Mouse (Mus musculus) T-helper 1 cell (primary cell): ENCODE results near the gene Cadps.

Source experiments
- in situ Hi-C: fragments of 300-600 bp; cut with MboI, MseI; formaldehyde crosslinking; loops from one replicate; pipeline ENCODE4 v1.15.1; 2025; ENCODE audit warnings: high pct_unique_total_duplicates

Cadps gene

DNA sequence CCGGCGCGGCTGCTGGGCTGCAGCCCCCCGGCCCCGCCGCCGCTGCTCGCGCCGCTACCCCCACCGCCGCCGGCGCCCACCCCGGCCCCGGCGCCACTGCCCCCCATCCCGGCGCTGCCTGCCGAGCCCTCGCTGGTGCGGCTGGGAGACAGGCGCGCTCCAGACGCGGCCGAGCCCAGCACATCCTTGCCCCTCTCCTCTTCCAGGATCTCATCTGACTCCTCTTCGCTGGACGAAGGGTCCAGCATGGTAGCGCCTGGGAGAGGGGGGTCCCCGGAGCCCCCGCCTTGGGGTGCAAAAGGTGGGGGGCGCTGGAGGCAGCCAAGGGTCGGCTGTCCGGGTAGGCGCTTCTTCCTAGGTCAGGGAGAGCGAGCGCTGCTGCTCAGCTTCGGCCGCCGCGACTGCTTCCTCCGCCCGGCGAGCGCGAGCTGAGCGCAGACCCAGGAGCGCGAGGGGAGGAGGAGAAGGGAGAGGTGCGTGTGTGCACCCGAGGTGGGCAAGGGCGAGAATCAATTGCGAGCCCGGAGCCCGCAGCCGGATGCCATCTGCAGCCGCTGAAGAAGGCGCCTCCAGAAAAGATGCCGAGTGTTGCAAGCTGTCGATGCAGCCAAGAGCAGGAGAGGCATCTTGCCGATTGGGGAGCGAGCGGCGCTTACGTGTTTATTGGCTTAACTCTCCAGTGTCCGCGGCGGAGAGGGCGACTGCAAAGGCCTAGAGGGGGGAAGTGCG, at the start of gene Cadps:
Gene Cadps (minus strand): TSS at position 589 of the 729 bp plus-strand sequence.
- in situ Hi-C loops: no loop called here

DNA sequence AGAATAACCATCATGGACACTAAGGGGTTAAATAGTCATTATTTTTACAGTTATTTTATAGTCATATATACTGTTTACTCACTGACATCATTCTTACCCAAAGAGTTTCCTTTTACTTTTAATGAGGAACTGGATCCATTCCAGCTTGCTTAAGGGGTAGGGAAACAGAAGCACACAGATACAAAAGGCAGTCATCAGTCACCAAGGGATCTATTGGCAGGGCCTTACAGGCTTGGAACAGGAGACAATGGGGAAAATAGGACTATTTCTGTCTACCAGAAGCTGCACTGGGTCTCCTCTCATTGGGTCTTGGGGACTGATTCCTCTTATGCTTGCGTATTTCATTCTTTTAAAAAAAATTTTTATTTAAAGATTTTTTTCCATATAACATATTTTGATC, 46.7 kb upstream of the Cadps start:
- in situ Hi-C loops: no loop called here

DNA sequence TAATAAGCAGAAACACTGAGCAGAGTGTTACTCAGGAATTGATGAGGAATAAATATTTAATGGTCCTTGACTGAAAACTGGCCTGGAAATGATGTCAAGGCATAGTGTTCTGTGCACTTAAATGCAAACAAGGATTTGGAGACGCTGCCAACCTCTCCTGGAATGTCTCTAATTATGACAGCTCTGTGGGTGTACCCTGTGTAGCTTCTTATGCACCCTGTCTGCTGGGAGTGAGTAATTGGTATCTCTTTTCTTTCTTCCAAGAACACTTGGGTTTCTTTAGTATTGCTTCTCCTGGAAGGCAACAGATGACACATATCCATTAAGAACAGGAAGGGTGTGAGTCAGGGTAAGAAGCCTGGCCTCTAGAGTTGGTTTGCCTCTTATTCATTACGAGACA, 42.4 kb upstream of the Cadps start:
- in situ Hi-C loops: no loop called here

DNA sequence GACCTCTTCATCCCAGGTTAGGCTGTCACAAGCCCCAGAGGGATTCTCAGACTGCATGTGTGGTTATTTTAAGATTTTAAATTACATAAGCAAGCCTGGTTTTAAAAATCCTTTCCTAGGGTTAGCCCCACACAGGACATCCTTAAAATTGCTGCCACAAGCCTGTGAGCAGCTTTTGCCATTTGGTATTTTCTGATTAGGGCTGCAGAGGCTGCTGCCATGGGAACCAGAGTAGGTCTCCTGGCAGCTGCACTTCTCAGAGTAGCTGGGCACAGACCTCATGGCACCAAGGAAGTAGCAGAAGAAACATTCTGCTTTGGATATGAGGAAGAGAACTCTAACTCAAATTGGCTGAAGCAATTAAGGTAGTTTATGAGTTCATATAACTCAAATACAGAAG, 21.0 kb upstream of the Cadps start:
- in situ Hi-C loops: no loop called here

DNA sequence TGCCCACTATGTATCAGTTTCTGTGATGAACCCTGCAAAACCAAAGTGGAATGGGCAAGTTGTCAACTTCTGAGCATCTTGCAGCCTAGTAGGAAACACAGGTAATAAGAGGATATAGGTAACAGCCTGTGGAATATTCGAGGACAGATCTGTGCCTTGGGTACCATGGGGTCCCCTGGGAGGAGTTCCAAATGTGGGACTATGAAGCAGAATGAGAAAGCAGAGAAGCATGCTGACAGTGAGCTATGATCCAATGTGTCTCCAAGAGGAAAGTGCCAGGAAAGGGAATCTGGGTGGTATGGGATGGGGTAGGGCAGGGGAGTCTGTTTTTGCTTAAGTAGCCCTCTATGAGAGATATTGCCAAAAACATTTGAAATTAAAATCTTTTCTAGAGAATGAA, 16.6 kb upstream of the Cadps start:
- in situ Hi-C loops: no loop called here

DNA sequence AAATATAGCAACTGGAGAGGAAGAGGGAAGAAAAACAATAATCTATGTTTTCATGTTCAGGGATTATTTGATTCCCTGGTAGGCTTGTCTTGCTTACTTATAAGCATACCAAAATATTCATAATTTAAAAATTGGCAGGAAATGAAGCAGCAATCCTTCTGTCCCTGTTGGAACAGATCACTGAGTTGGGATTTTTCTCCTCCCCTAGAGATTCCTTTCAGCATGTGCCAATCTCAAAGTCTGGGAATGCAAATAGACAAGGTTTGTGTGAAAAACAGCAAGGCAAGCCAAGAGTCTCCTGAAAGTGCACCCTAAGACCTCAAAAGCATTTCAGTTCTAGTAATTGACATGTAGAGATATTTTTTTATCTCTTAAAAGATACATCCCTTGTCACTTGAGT, 16.1 kb upstream of the Cadps start:
- in situ Hi-C loops: no loop called here

DNA sequence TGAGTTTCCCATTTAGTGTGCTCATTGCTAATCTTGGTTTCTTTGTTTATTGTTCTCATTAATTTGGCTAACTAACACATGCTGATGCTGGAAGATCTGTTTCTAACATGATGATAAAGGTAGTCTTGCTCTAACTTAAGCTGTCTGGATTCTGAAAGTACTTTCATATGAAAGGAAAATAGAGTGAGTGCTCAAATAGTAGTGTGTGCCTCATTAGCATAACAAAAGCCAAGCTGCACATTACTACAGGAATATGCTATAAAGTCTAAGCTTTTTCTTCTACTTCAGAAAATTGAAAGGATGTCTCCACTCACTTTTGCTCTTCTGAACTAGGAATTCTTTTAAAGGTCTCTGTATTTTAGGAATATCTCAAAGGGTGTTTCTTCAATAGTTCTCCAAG, 15.4 kb upstream of the Cadps start:
- in situ Hi-C loops: no loop called here

DNA sequence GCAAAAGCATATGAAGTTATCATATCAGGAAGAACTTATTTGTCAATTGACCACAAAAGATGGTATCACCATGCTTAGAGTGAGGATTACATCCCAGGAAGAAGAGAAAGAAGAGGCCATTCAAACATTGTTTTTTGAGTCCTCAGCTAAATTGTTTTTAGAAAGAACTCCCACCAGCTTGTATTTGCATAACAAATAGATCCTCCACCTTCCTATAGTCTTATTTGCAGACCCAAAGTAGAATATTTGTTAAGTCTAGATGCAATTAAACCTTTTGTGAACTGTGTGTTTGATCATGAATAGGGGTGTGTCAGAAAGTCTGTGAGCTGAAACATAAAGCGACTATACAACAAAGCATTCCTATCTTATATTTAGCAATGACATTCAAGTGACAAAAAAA, 15.0 kb upstream of the Cadps start:
- in situ Hi-C loops: no loop called here

DNA sequence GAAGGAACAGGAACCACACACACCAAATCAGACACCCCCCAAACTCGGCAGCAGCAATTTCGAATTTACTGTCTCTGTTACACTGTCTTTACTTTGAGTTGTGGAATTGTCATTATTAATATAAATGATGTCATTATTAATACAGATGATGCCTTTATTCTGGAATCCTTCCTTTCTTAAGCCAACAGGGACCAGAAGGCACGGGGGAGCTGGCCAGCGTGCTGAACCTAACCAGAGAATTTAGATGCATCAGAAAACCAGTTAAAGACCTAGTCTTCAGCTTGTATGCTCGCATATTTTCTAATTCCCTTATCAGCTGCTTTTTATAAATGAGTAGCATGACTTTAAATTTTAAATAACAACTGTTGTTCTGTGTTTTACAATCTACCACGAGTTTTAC, 902 bp upstream of the Cadps start:
- in situ Hi-C loops: no loop called here

DNA sequence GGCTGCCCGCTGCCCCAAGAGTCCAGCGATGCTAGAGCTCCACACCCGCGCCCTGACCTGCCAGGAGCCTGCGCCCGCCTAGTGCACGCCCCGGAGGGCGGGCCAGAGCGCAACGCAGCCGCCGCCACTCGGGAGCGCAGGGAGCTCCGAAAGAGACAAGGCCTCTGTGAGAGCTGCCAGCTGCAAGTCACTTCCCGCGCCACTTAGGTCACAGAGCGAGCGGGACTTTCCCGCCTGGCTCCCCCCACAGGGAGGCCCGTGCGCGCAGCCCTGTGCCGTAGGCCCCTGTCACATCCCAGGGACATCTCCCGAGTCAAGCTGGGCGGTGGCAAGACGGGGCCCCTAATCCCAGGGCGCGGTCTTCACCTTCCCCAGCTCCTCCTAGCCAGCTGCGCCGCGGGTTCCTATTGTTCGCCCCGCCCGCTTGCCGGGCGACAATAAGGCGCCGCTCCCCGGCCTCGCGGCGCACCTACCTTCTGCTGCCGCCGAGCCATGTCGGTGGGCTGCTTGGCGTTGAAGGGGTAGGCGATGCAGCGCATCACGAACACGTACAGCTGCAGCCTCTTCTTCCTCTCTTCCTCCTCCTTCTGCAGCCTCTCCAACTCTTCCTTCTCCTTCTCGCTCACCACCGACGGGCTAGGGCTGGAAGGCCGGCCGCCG, 918 bp downstream of the Cadps start:
- in situ Hi-C loops: no loop called here

DNA sequence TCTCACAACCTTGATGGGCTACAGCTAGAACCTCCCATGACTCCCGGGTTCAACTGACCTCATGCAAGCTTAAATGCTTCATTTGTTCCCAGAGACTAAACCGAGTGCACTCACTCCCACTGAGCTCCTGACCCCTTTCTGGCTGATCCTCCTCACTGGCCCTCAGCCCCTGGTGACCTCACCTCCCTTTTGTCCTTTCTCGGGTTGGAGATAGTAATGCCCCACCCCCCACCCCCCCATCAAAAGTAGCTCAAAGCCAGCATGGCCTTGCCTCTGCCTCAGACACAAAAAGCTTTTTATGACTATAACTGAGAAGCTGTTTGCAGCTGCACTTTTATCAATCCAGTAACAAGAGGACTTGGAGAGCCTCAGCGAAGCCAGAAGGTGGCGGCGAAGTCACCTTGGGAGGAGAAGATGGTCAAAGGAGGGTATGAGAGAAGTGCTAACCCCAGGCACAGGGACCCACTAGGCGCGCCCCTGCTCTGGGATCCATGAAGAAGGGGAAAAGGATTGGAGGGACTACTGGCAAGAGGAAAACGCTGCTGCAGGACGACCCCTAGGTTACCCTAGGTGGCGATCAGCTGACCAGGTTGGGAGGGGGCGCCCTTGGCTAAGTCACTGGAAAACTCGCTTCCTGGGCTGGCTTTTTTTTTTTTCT, 1.6 kb downstream of the Cadps start:
- in situ Hi-C loops: no loop called here

DNA sequence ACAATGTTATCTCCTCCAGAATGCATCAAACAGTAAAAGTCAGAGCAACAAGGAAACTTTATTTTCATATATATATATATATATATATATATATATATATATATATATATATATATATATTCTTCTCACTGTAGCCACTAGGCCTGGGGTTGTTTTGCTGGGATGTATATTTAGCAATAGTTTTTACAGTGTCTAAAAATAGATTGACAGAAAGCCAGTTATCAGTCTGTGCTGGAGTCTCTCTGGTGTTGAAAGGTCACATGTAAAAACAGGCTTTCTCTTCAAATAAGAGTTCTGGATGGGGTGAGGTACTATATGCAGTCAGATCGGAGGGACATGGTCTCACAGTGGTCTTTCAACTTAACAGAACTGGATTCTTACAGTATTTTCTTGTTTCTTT, 2.7 kb downstream of the Cadps start:
- in situ Hi-C loops: no loop called here

DNA sequence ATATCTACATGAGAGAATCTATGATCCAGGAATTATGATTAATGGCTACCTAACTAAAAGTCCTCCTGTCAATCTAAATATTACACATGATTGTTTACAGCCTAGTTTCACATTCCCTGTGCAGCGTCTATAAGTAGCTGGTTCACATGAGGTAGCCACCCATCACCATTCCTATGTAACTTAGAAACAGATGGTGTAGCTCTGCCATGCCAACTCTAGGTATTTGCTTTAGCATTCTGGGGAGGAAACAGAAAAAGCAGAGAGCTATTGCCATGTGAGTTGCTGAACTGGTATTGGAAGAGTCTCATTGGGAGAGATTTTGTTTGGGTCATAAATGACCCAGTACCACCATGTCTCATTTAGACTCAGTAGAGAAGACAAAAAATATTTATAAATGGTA, 4.4 kb downstream of the Cadps start:
- in situ Hi-C loops: no loop called here

DNA sequence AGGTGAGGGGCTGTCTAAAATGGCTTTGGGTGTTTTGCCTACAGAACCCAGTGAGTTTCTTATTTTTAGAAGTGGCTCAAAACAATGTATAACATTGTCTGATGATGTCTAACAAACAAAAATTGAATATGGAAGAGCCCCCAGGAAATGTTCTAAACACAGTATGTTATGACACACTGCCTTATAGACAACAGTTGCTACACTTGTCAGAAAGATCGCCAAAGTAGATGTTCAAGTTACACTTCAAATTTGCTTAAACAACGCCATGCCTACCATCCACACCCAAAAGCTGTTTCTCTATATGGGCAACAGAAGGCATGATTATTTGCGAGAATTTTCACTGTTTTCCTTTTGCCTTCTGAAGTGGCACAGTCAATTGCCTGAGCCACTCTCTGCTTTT, 10.8 kb downstream of the Cadps start:
- in situ Hi-C loops: no loop called here

DNA sequence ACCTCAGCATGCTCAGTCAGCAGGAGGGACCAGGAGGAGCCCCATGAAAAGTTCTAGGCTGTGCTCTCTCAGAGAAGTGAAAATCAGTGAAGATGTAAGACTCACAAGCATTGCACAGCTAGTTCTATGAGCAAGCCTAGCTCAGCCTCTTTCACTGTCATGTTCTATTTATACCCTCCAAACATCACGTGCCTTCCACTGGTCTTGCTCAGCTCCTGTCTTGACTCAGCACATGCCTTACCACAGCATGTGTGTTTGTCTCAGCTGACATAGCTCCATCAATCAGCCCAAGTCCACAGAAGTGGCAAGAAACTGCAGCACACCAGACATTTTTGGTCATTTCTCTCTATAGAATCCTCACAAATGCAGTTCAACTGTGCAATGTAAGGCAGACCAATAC, 19.9 kb downstream of the Cadps start:
- in situ Hi-C loops: no loop called here

DNA sequence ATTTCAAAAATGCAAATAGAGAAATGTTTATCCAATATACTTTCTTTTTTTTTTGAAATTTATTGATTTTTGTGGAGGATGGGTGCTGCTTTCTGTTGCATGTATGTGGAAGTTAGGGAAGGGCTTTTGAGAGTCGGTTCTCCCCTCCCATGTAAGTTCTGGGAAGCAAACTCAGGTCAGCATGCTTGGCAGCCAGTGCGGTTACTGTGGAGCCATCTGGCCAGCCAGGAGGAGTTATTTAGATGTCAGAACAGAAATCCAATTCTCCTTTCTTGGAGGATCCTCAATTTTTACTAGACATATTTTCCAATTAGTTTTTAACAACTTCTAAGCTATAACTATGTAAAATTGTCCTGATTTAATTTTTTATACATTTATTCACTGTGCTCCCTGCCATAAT, 21.8 kb downstream of the Cadps start:
- in situ Hi-C loops: no loop called here

DNA sequence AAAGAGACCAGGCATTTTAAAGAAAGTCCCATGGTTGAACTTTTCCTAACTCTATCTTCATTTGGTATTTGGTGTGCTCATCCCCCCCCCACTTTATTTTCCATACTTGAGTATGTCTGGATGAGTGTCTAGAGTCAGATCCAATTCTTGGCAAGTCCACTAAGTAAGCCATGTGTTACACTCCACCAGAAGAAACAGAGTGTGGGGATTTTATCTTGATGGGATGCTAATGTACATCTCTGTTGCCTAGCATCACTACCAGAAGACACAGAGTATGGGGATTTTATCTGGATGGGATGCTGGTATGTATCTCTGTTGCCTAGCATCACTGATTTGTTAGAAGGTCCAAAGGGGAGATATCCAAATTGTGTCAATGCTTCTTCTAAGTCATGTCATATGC, 24.0 kb downstream of the Cadps start:
- in situ Hi-C loops: no loop called here

DNA sequence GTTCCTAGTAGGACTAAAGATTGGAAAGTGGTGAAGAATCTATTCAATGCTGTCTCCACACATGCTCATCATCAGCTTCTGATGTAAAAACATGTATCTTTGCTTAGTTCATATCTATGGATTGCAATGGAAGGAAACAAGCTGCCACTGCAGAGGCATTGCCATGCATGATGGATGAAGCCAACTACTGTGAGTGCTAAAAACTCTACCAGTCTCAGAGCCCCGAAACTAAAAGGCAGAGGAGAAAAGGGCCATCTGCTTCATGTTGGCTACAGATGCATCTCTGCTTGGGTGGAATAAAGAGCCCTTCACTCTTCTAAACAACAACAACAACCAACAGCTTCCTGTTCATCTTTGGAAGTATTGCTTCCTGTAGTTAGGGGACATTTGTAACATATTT, 38.6 kb downstream of the Cadps start:
- in situ Hi-C loops: no loop called here

DNA sequence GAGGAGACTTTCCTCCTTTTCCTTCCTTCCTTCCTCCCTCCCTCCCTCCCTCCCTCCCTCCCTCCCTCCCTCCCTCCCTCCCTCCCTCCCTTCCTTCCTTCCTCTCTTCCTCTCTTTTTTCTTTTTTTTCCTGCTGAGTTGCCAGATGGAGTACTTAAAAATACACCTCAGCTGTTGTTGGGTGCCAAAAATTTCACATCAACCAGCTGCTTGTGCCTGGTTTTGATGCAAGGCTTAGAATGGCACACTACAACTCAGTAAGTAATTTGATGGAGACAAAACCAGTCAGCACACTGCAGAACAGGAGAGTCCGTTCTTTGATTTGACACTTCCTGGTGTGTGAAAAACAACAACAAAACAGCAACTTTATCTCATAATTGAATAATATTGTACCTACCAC, 42.9 kb downstream of the Cadps start:
- in situ Hi-C loops: no loop called here

DNA sequence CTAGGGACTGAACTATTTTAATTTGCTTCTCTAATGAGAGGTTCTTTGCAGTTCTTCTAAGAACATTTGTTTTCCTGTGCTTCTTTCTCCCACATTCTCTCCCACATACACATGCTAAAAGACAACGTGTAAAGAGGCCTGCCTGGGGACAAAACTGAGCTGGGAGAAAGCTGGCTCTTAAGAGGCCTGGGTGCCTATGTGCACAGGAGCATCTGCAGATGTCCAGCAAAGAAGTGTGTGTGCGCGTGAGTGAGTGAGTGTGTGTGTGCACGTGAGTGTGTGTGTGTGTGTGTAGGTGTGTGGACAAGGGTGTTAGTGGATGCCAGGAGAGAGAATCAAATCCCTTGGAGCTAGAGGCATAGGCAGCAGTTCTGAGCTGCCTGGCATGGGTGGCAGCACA, 44.9 kb downstream of the Cadps start:
- in situ Hi-C loops: no loop called here

DNA sequence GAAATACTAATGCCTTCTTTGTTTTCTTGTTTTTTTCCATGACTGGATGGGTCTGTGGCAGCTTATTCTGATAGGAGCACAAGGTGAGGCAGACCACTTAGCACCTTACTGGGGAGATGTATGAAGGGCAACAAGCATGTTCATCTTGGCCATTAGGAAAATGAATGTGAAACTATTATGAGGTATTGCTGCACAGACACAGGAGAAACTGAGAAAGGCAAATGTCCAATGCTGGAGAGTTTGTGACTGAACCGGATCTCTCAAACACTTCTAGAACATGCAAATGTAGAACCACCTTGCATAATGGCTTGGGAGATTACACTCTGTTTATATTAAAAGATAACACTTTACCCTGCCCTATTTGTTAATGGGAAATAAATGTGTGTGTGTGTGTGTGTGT, 54.0 kb downstream of the Cadps start:
- in situ Hi-C loops: loop anchor here (10.0 kb wide), 1 partner anchor 644 kb away; no protein-coding TSS in a partner anchor

DNA sequence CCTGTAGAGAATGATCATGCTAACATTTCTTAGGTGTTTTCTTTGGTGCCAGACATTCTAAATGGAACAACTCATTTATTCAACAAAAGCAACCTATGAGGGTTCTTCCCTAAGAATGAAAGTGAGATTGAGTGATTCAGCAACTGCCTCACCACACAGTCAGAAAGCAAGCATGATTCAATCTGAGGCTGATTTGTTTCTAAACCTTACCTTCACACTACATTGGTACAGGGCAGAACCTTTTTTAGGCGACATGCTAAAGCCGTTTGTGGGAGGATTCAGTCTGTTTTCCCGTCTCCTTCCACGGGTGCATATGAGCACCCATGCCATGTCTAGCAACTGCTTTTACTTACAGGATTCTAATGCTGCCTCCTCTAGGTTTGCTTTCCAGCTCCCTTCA, 69.6 kb downstream of the Cadps start:
- in situ Hi-C loops: no loop called here

DNA sequence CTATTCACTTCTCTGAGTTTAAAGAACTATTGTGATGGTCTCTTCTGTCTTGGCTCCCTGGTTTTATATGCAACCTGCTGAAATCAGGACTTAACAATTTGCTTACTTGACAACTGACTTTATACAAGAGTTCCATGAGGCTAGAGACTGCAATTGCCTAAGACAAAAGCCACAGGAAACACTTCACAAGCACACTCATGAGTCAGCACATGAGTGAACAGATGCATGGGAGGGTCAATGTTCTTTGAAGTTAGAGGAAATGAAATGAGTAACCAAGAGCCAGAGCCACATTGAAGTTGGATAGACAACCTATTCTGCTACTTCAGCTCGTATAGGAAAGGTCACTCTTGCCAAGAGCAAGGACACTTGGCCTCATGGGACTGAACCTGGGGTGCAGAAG, 71.1 kb downstream of the Cadps start:
- in situ Hi-C loops: no loop called here
